Mouse (Mus musculus): ENCODE data around the gene Gm28102. TPM values are rescaled to one million over a fixed set of nuclear protein-coding genes. Genes with fewer than 3 reads are reported as not detected.
"Not testable (repeated sequence)": the region's sequence is repeated elsewhere in the genome, so short reads cannot be mapped to it uniquely, and the experiment has no call there.

The Gm28102 gene
- polyA plus RNA-seq (2012; rRNA removed) = not detected in 2 replicates

DNA sequence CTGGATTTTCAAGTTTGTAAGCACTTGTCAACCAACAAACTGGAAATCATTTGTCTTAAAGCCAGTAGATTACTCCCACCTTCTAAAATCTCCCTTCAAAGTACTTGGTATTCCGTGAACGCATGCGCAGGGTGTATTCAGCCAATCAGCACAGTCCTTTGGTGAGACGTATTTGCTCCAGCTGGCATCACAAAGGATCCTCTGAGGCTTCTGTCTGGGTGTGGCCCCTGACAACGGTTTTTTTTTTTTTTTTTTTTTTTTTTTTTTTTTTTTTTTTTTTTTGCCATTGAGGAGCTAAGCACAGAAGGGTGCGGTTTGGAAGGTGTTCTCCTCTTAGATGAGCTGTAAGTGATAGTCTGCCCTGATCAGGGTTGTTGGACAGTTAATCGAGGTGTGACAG lies at the start of gene Gm28102:
Gene Gm28102 (plus strand): TSS at position 301 of the 400 bp plus-strand sequence.
- DNase-seq (ENCODE audit: low read depth) = not testable (repeated sequence)
